Mouse (Mus musculus) liver, postnatal 0 days (tissue): ENCODE measurements around the gene Aacs.

Experiments
- CTCF ChIP-seq: sonication (generic); IDR thresholded peaks from 2 replicates; pipeline ENCODE4 v1.5.1; 2016; ENCODE audit warnings: antibody characterized with exemption, low read depth
- EP300 ChIP-seq: IDR thresholded peaks from 2 replicates; pipeline ENCODE4 v1.6.1; 2016; ENCODE audit warnings: antibody characterized with exemption, low read depth, mild to moderate bottlenecking

DNA sequence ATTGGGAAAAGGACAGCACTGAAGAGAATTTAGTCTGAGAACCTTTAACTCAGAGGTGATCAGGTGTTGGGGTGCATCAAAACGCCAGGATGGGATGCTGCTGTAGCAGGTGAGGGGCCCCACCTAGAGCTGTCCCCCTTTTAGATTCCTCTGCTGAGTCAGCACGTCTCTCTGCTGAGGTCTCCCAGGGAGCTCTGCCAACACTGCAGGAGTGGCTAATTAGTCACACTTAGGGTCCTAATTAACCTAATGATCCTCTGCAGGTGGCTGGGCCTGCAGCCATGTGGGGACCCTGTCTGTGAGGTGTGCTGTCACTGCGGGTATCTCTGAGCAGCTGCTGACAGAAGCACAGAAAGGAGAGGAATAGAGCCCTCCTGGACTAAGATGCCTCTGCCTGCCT, 26.6 kb downstream of the Aacs start:
- no peak for TF ChIP-seq CTCF
- TF ChIP-seq EP300: no peak
